Mouse (Mus musculus): Measurements from ENCODE around the gene Spag7. TPM values are rescaled to one million over a fixed set of nuclear protein-coding genes. Genes with fewer than 3 reads are reported as not detected.

Spag7 gene
- total RNA-seq, 2 experiments from 2014 or later, result 70.4 to 91.3 TPM

- no peak for DNase-seq (ENCODE audit: low spot score in 2 of 2)
These were observed 12.8 kb upstream of the Spag7 start for GRCm38 (mm10) chr11:70681897-70682581.

- DNase-seq (ENCODE audit: low spot score in 2 of 2), result no peak
These were observed 12.0 kb upstream of the Spag7 start for GRCm38 (mm10) chr11:70681170-70681569.

- DNase-seq (ENCODE audit: low spot score in 2 of 2), result no peak
These were observed 10.7 kb upstream of the Spag7 start for GRCm38 (mm10) chr11:70679894-70680293.

- no peak for DNase-seq (ENCODE audit: low spot score in 2 of 2)
These were observed 10.1 kb upstream of the Spag7 start for GRCm38 (mm10) chr11:70679361-70679760.

GRCm38 (mm10) chr11:70678576-70678975 lies 9.4 kb upstream of the Spag7 start:
- no peak for DNase-seq (ENCODE audit: low spot score in 2 of 2)

GRCm38 (mm10) chr11:70678092-70678491 lies 8.9 kb upstream of the Spag7 start:
- DNase-seq (ENCODE audit: low spot score in 2 of 2), result no peak

- no peak for DNase-seq (ENCODE audit: low spot score in 2 of 2)
These were observed 5.3 kb upstream of the Spag7 start for GRCm38 (mm10) chr11:70674501-70674900.

GRCm38 (mm10) chr11:70674014-70674413 lies 4.8 kb upstream of the Spag7 start:
- no peak for DNase-seq (ENCODE audit: low spot score in 2 of 2)

GRCm38 (mm10) chr11:70671333-70672047 lies 2.3 kb upstream of the Spag7 start:
- DNase-seq (ENCODE audit: low spot score in 2 of 2), result no peak

- DNase-seq (ENCODE audit: low spot score in 2 of 2), result peak in 1 of 2 experiments; percentile 59
These were observed 1.3 kb upstream of the Spag7 start for GRCm38 (mm10) chr11:70670483-70670882.

- DNase-seq (ENCODE audit: low spot score in 2 of 2), result peak; percentile 72 to 76
These were observed 548 bp upstream of the Spag7 start for GRCm38 (mm10) chr11:70669582-70670345.

- DNase-seq (ENCODE audit: low spot score in 2 of 2), result peak in 1 of 2 experiments; percentile 57
These were observed 863 bp downstream of the Spag7 start for GRCm38 (mm10) chr11:70668335-70668770.

- no peak for DNase-seq (ENCODE audit: low spot score in 2 of 2)
These were observed 1.7 kb downstream of the Spag7 start for GRCm38 (mm10) chr11:70667271-70668150.

GRCm38 (mm10) chr11:70666687-70667086 lies 2.5 kb downstream of the Spag7 start:
- DNase-seq (ENCODE audit: low spot score in 2 of 2), result no peak

GRCm38 (mm10) chr11:70664741-70665140 lies 4.5 kb downstream of the Spag7 start:
- DNase-seq (ENCODE audit: low spot score in 2 of 2), result no peak

- no peak for DNase-seq (ENCODE audit: low spot score in 2 of 2)
These were observed 5.3 kb downstream of the Spag7 start for GRCm38 (mm10) chr11:70663957-70664356.

GRCm38 (mm10) chr11:70663101-70663500 lies 6.1 kb downstream of the Spag7 start:
- no peak for DNase-seq (ENCODE audit: low spot score in 2 of 2)

GRCm38 (mm10) chr11:70660571-70660970 lies 8.6 kb downstream of the Spag7 start:
- no peak for DNase-seq (ENCODE audit: low spot score in 2 of 2)

- no peak for DNase-seq (ENCODE audit: low spot score in 2 of 2)
These were observed 10.3 kb downstream of the Spag7 start for GRCm38 (mm10) chr11:70658942-70659341.

GRCm38 (mm10) chr11:70658521-70658920 lies 10.7 kb downstream of the Spag7 start:
- no peak for DNase-seq (ENCODE audit: low spot score in 2 of 2)

- DNase-seq (ENCODE audit: low spot score in 2 of 2), result no peak
These were observed 11.2 kb downstream of the Spag7 start for GRCm38 (mm10) chr11:70657991-70658390.
